Mouse (Mus musculus) liver, embryonic 14.5 days (tissue): ENCODE measurements around the gene Gm11757. TPM values are rescaled to one million over a fixed set of nuclear protein-coding genes. Genes with fewer than 3 reads are reported as not detected.
"Not testable (repeated sequence)": the region's sequence is repeated elsewhere in the genome, so short reads cannot be mapped to it uniquely, and the experiment has no call there.

Source experiments
- ATAC-seq: fragments of 200-750 bp; cut with Nextera tagmentation; 2 replicates; pipeline ENCODE4 v1.8.0; 2017; ENCODE audit warnings: moderate number of reproducible peaks, mild to moderate bottlenecking, moderate library complexity; ENCODE audit not compliant: insufficient read depth
- DNase-seq, 3 experiments: peaks; one replicate each; pipeline ENCODE4 v3.0.0-alpha.2; 2012 to 2013; ENCODE audit warnings: low read depth in 3 of 3, low spot score in 3 of 3
- H3K27ac ChIP-seq: fragments of 300-500 bp; sonication (generic); 2 replicates; pipeline ENCODE4 v1.5.1; 2014; ENCODE audit warnings: moderate library complexity, mild to moderate bottlenecking, control low read depth, inconsistent platforms
- H3K27me3 ChIP-seq: fragments of 300-500 bp; sonication (generic); 2 replicates; pipeline ENCODE4 v1.6.1; 2014; ENCODE audit warnings: mild to moderate bottlenecking, low read length, moderate library complexity; ENCODE audit not compliant: control insufficient read depth, insufficient read depth
- H3K36me3 ChIP-seq: fragments of 300-500 bp; sonication (generic); replicated peaks from 2 replicates; pipeline ENCODE4 v1.6.1; 2014; ENCODE audit warnings: low read depth; ENCODE audit not compliant: control insufficient read depth, insufficient read depth
- H3K4me1 ChIP-seq, 2 experiments: fragments of 200-500 bp in 1 of 2; fragments of 300-500 bp in 1 of 2; sonication (generic) in 1 of 2; replicated peaks; 2 replicates each; pipeline ENCODE4 v1.6.1; 2012 to 2014; ENCODE audit warnings: antibody characterized with exemption in 1 of 2, inconsistent platforms in 1 of 2, low read length in 1 of 2; ENCODE audit not compliant: control insufficient read depth in 2 of 2, insufficient read depth in 2 of 2
- H3K4me2 ChIP-seq: fragments of 300-500 bp; sonication (generic); 2 replicates; pipeline ENCODE4 v1.6.1; 2014; ENCODE audit warnings: low read depth, mild to moderate bottlenecking, control low read depth, moderate library complexity
- H3K4me3 ChIP-seq, 2 experiments: fragments of 200-500 bp in 1 of 2; fragments of 300-500 bp in 1 of 2; sonication (generic) in 1 of 2; 2 replicates each; pipeline ENCODE4 v1.5.1; 2012 to 2014; ENCODE audit warnings: low read depth in 2 of 2, low read length in 2 of 2, mild to moderate bottlenecking in 2 of 2, control low read depth in 1 of 2, inconsistent platforms in 1 of 2, moderate library complexity in 1 of 2; ENCODE audit not compliant: insufficient read depth in 1 of 2
- H3K9ac ChIP-seq: fragments of 300-500 bp; sonication (generic); replicated peaks from 2 replicates; pipeline ENCODE4 v1.6.1; 2014; ENCODE audit warnings: mild to moderate bottlenecking, control low read depth, moderate library complexity
- H3K9me3 ChIP-seq: fragments of 300-500 bp; sonication (generic); 2 replicates; pipeline ENCODE4 v1.6.1; 2016; ENCODE audit warnings: low read length, mixed read lengths; ENCODE audit not compliant: control insufficient read depth
- WGBS: fragments of 180-500 bp; shearing (Covaris S2); extraction: QIAGEN DNeasy Blood & Tissue Kit; methylation state at CpG from one replicate; pipeline ENCODE4 v1.1.7; 2014; ENCODE audit not compliant: insufficient replicate concordance; 5-methylcytosine and 5-hydroxymethylcytosine counted together
- polyA plus RNA-seq, 2 experiments: library from polyadenylated mRNA; depleted of rRNA in 1 of 2; stranded (reverse) in 1 of 2; unstranded in 1 of 2; fragments of >200 nt; fragmentation: Nextera tagmentation in 1 of 2; extraction: Ambion mirVana in 1 of 2; gene quantifications; 2 replicates each; pipeline versions ENCODE4 v1.2.1 to v1.2.3; 2012 to 2014

Gene Gm11757
- polyA plus RNA-seq (2012; rRNA removed) (not detected in 2 replicates), polyA plus RNA-seq (2014; fragmentation: Nextera tagmentation; extraction: Ambion mirVana) (not detected in 2 replicates)

GRCm38 (mm10) chr4:73891012-73891411, at the start of gene Gm11757:
Gm11757 (minus strand) TSS chr4:73891112.
- not testable (repeated sequence) for H3K27me3 ChIP-seq, H3K4me1 ChIP-seq, H3K27ac ChIP-seq, H3K4me2 ChIP-seq, ATAC-seq, H3K9me3 ChIP-seq, DNase-seq, H3K36me3 ChIP-seq, H3K9ac ChIP-seq, H3K4me3 ChIP-seq
- no CpG with 5 or more reads among the region's 4 CpGs for WGBS

GRCm38 (mm10) chr4:73920660-73921059, 29.7 kb upstream of the Gm11757 start, which contains the start of gene Gm11756:
Gm11756 (minus strand) TSS chr4:73920760.
- H3K27me3 ChIP-seq, H3K27ac ChIP-seq, H3K9ac ChIP-seq, H3K4me2 ChIP-seq, H3K9me3 ChIP-seq, H3K4me1 ChIP-seq, DNase-seq, H3K36me3 ChIP-seq, ATAC-seq, H3K4me3 ChIP-seq: not testable (repeated sequence)
- WGBS: 59% methylated on average over 6 of the region's 6 CpGs

- not testable (repeated sequence) for H3K27me3 ChIP-seq, H3K4me3 ChIP-seq, H3K4me1 ChIP-seq, DNase-seq, ATAC-seq, H3K9ac ChIP-seq, H3K36me3 ChIP-seq, H3K4me2 ChIP-seq, H3K27ac ChIP-seq, H3K9me3 ChIP-seq
- no CpG with 5 or more reads among the region's 4 CpGs for WGBS
These were observed 14.9 kb upstream of the Gm11757 start, which contains the start of gene Gm13871 for GRCm38 (mm10) chr4:73905853-73906252. Gm13871 (minus strand) TSS chr4:73905953.

GRCm38 (mm10) chr4:73876166-73876565, 14.7 kb downstream of the Gm11757 start, which contains the start of gene Gm11758:
Gm11758 (minus strand) TSS chr4:73876266.
- H3K4me3 ChIP-seq, H3K9me3 ChIP-seq, H3K36me3 ChIP-seq, H3K27me3 ChIP-seq, H3K4me1 ChIP-seq, H3K9ac ChIP-seq, DNase-seq, ATAC-seq, H3K27ac ChIP-seq, H3K4me2 ChIP-seq: not testable (repeated sequence)
- no CpG with 5 or more reads among the region's 4 CpGs for WGBS

Other genes starting within 250 kb of the Gm11757 start
- gene Gm11239, start 222.8 kb downstream of the Gm11757 start, polyA plus RNA-seq (2012; rRNA removed): not detected in 2 replicates
- not detected in 2 replicates for gene Gm11239, start 222.8 kb downstream of the Gm11757 start, polyA plus RNA-seq (2014; fragmentation: Nextera tagmentation; extraction: Ambion mirVana)
- not detected in 2 replicates for gene Gm428, start 207.6 kb downstream of the Gm11757 start, polyA plus RNA-seq (2012; rRNA removed)
- gene Gm428, start 207.6 kb downstream of the Gm11757 start, polyA plus RNA-seq (2014; fragmentation: Nextera tagmentation; extraction: Ambion mirVana): not detected in 2 replicates
- not detected in 2 replicates for gene Rasef, start 100.1 kb downstream of the Gm11757 start, polyA plus RNA-seq (2012; rRNA removed)
- 0.10 TPM in 1 of 2 replicates, not detected in the other for gene Rasef, start 100.1 kb downstream of the Gm11757 start, polyA plus RNA-seq (2014; fragmentation: Nextera tagmentation; extraction: Ambion mirVana)
- gene Gm11758, start 14.8 kb downstream of the Gm11757 start, polyA plus RNA-seq (2012; rRNA removed): not detected in 2 replicates
- not detected in 2 replicates for gene Gm11758, start 14.8 kb downstream of the Gm11757 start, polyA plus RNA-seq (2014; fragmentation: Nextera tagmentation; extraction: Ambion mirVana)
- not detected in 2 replicates for gene Gm13871, start 14.8 kb upstream of the Gm11757 start, polyA plus RNA-seq (2012; rRNA removed)
- not detected in 2 replicates for gene Gm13871, start 14.8 kb upstream of the Gm11757 start, polyA plus RNA-seq (2014; fragmentation: Nextera tagmentation; extraction: Ambion mirVana)
- gene Gm11756, start 29.6 kb upstream of the Gm11757 start, polyA plus RNA-seq (2012; rRNA removed): not detected in 2 replicates
- gene Gm11756, start 29.6 kb upstream of the Gm11757 start, polyA plus RNA-seq (2014; fragmentation: Nextera tagmentation; extraction: Ambion mirVana): not detected in 2 replicates
- not detected in 2 replicates for gene 2310002L09Rik, start 59.7 kb upstream of the Gm11757 start, polyA plus RNA-seq (2012; rRNA removed)
- not detected in 2 replicates for gene 2310002L09Rik, start 59.7 kb upstream of the Gm11757 start, polyA plus RNA-seq (2014; fragmentation: Nextera tagmentation; extraction: Ambion mirVana)
- gene Frmd3, start 122.3 kb upstream of the Gm11757 start, polyA plus RNA-seq (2012; rRNA removed): 0.02 TPM in 2 replicates
- 0.11 TPM in 1 of 2 replicates, not detected in the other for gene Frmd3, start 122.3 kb upstream of the Gm11757 start, polyA plus RNA-seq (2014; fragmentation: Nextera tagmentation; extraction: Ambion mirVana)